Mouse (Mus musculus) megakaryocyte, embryonic 14.5 days (primary cell): ENCODE data around the gene Wnt16.

Source experiments
- FLI1 ChIP-seq: IDR thresholded peaks from 2 replicates; pipeline ENCODE4 v1.6.1; 2012; ENCODE audit warnings: low read length, inconsistent platforms, mixed read lengths
- GATA1 ChIP-seq: IDR thresholded peaks from 3 replicates; pipeline ENCODE4 v1.6.1; 2012; ENCODE audit warnings: mixed read lengths, low read length, inconsistent platforms, borderline replicate concordance

DNA sequence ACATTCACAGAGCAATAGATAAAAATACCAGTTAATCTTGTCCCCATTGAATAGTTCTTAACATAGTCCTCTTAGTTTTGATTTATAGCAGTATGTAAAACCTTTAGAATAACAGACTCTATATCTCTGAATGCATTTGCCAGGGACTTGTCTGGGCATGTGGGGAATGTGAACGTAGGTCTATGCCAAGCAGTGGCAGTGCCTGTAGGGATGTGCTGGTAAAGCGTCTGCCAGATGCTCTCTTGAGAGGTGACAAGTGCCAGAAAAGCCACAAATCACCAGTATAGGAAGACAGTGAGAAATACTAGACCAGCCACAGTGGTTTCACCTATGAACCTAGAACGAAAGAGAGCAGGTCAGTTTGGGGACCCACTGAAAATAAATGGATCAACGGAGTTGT is 25.5 kb upstream of the Wnt16 start:
- TF ChIP-seq GATA1 (no peak), FLI1 (no peak)
